Mouse (Mus musculus) heart, postnatal 4 days (tissue): ENCODE data around the gene Acoxl. TPM values are rescaled to one million over a fixed set of nuclear protein-coding genes. Genes with fewer than 3 reads are reported as not detected.
A peak's percentile ranks its signal among the peaks of the same experiment; 100 is the strongest.

Experiments used
- DNase-seq: peaks from one replicate; pipeline ENCODE4 v3.0.0; 2021
- total RNA-seq, 2 experiments: library from RNA; stranded (reverse); gene quantifications; 2 replicates each; pipeline ENCODE4 v1.2.3; 2021

The Acoxl gene
- not detected for total RNA-seq

- DNase-seq: no peak
Observed at GRCm38 (mm10) chr2:127838576-127838975, at the start of gene Acoxl. Gene Acoxl (plus strand): TSS chr2:127838876.

GRCm38 (mm10) chr2:127789138-127789537 lies 49.5 kb upstream of the Acoxl start:
- DNase-seq: no peak

GRCm38 (mm10) chr2:127789651-127790270 lies 48.9 kb upstream of the Acoxl start:
- DNase-seq: no peak

- peak; percentile 86 for DNase-seq
Observed at GRCm38 (mm10) chr2:127791919-127792603, 46.6 kb upstream of the Acoxl start, which contains the start of gene Mtln. Gene Mtln (minus strand): TSS chr2:127792488.

GRCm38 (mm10) chr2:127831401-127832102 lies 7.1 kb upstream of the Acoxl start, which contains the start of gene Bub1:
Gene Bub1 (minus strand): TSS chr2:127831865.
- DNase-seq: peak; percentile 96

- DNase-seq: no peak
Observed at GRCm38 (mm10) chr2:127832103-127832832, 6.4 kb upstream of the Acoxl start.

- DNase-seq: no peak
Observed at GRCm38 (mm10) chr2:127832833-127833190, 5.9 kb upstream of the Acoxl start.

GRCm38 (mm10) chr2:127839425-127839824 lies 749 bp downstream of the Acoxl start:
- DNase-seq: no peak

- no peak for DNase-seq
Observed at GRCm38 (mm10) chr2:127841402-127841801, 2.7 kb downstream of the Acoxl start.

- no peak for DNase-seq
Observed at GRCm38 (mm10) chr2:127842421-127842820, 3.7 kb downstream of the Acoxl start.

GRCm38 (mm10) chr2:127845346-127845982 lies 6.8 kb downstream of the Acoxl start:
- no peak for DNase-seq

GRCm38 (mm10) chr2:127846008-127846407 lies 7.3 kb downstream of the Acoxl start:
- no peak for DNase-seq

GRCm38 (mm10) chr2:127846571-127846970 lies 7.9 kb downstream of the Acoxl start:
- DNase-seq: no peak

- DNase-seq: no peak
Observed at GRCm38 (mm10) chr2:127850371-127850770, 11.7 kb downstream of the Acoxl start.

- peak; percentile 95 for DNase-seq
Observed at GRCm38 (mm10) chr2:127854332-127854991, 15.8 kb downstream of the Acoxl start.

GRCm38 (mm10) chr2:127864381-127864780 lies 25.7 kb downstream of the Acoxl start:
- no peak for DNase-seq

GRCm38 (mm10) chr2:127881063-127881462 lies 42.4 kb downstream of the Acoxl start:
- no peak for DNase-seq

GRCm38 (mm10) chr2:127889432-127889831 lies 50.8 kb downstream of the Acoxl start:
- DNase-seq: peak; percentile 94

- DNase-seq: no peak
Observed at GRCm38 (mm10) chr2:127889979-127890378, 51.3 kb downstream of the Acoxl start.

- DNase-seq: peak; percentile 48
Observed at GRCm38 (mm10) chr2:127890526-127890925, 51.9 kb downstream of the Acoxl start.

- no peak for DNase-seq
Observed at GRCm38 (mm10) chr2:127891056-127891455, 52.4 kb downstream of the Acoxl start.

- peak; percentile 29 for DNase-seq
Observed at GRCm38 (mm10) chr2:127894890-127895289, 56.2 kb downstream of the Acoxl start.
